Mouse (Mus musculus): ENCODE data around the gene Tenm2. TPM values are rescaled to one million over a fixed set of nuclear protein-coding genes. Genes with fewer than 3 reads are reported as not detected.

Gene Tenm2
- total and polyA plus RNA-seq, 3 experiments: not detected

- H3K9me3 ChIP-seq (replicated peaks; ENCODE audit: insufficient read depth, low read length): no peaks in the 10 kb centered on the region
- no peak for TF ChIP-seq MAFK (IDR thresholded peaks at IDR 0.05; ENCODE audit: borderline replicate concordance, low read depth, low read length)
- TF ChIP-seq ZC3H11A (IDR thresholded peaks at IDR 0.05; ENCODE audit: low read depth, low read length): no peak
- no peak for TF ChIP-seq TBP (IDR thresholded peaks at IDR 0.05; ENCODE audit: low read depth, low read length)
- TF ChIP-seq CHD2 (IDR thresholded peaks at IDR 0.05; ENCODE audit: low read length): no peak
- no peak for TF ChIP-seq SIN3A (IDR thresholded peaks at IDR 0.05; ENCODE audit: low read length)
- H3K4me3 ChIP-seq (ENCODE audit: control insufficient read depth in 1 of 2, insufficient read depth in 1 of 2, low read depth in 2 of 2, low read length in 2 of 2): no peak overlapping the region
- no peak overlapping the region for H3K9ac ChIP-seq (ENCODE audit: control insufficient read depth, low read depth, low read length, poor library complexity, severe bottlenecking)
- no peaks in the 10 kb centered on the region for H3K4me1 ChIP-seq (ENCODE audit: control insufficient read depth in 1 of 2, insufficient read depth in 2 of 2, low read length in 2 of 2)
- DNase-seq (ENCODE audit: low read depth, low spot score): no peak
- H3K79me2 ChIP-seq (ENCODE audit: control insufficient read depth, insufficient read depth, low read length, poor library complexity): no peaks in the 10 kb centered on the region
- H3K36me3 ChIP-seq (ENCODE audit: control insufficient read depth in 1 of 2, insufficient read depth in 2 of 2, low read length in 2 of 2): no peaks in the 10 kb centered on the region
- no peaks in the 10 kb centered on the region for H3K27me3 ChIP-seq (ENCODE audit: control insufficient read depth in 1 of 2, insufficient read depth in 2 of 2, low read length in 2 of 2)
- no peak overlapping the region for H3K27ac ChIP-seq (ENCODE audit: control insufficient read depth, low read depth, low read length)
Measured at GRCm38 (mm10) chr11:36698268-36698667, 537.5 kb downstream of the Tenm2 start.

GRCm38 (mm10) chr11:36697816-36698215 is 537.9 kb downstream of the Tenm2 start:
- Histone ChIP-seq H3K27me3 (ENCODE audit: control insufficient read depth in 1 of 2, insufficient read depth in 2 of 2, low read length in 2 of 2) (no peaks in the 10 kb centered on the region), H3K27ac (ENCODE audit: control insufficient read depth, low read depth, low read length) (no peak overlapping the region), H3K4me3 (ENCODE audit: control insufficient read depth in 1 of 2, insufficient read depth in 1 of 2, low read depth in 2 of 2, low read length in 2 of 2) (no peak overlapping the region), H3K79me2 (ENCODE audit: control insufficient read depth, insufficient read depth, low read length, poor library complexity) (no peaks in the 10 kb centered on the region), H3K9me3 (replicated peaks; ENCODE audit: insufficient read depth, low read length) (no peaks in the 10 kb centered on the region), H3K36me3 (ENCODE audit: control insufficient read depth in 1 of 2, insufficient read depth in 2 of 2, low read length in 2 of 2) (no peaks in the 10 kb centered on the region), H3K4me1 (ENCODE audit: control insufficient read depth in 1 of 2, insufficient read depth in 2 of 2, low read length in 2 of 2) (no peaks in the 10 kb centered on the region), H3K9ac (ENCODE audit: control insufficient read depth, low read depth, low read length, poor library complexity, severe bottlenecking) (no peak overlapping the region)
- no peak for TF ChIP-seq JUND (IDR thresholded peaks at IDR 0.05; ENCODE audit: low read depth, low read length)
- no peak for TF ChIP-seq MXI1 (IDR thresholded peaks at IDR 0.05; ENCODE audit: low read depth, low read length)
- no peak for TF ChIP-seq MAFK (IDR thresholded peaks at IDR 0.05; ENCODE audit: borderline replicate concordance, low read depth, low read length)
- TF ChIP-seq NELFE (IDR thresholded peaks at IDR 0.05; ENCODE audit: low read depth, low read length): no peak
- TF ChIP-seq MEF2A (IDR thresholded peaks at IDR 0.05; ENCODE audit: extremely low read depth, insufficient replicate concordance, low read depth, low read length, poor library complexity, severe bottlenecking): no peak
- no peak for TF ChIP-seq TAL1 (IDR thresholded peaks at IDR 0.05; ENCODE audit: low read length)
- TF ChIP-seq SMC3 (IDR thresholded peaks at IDR 0.05; ENCODE audit: low read depth, low read length): no peak
- no peak for TF ChIP-seq POLR2AphosphoS5 (IDR thresholded peaks at IDR 0.05; ENCODE audit: borderline replicate concordance, low read depth, low read length)
- TF ChIP-seq MAX (IDR thresholded peaks at IDR 0.05; ENCODE audit: low read length): no peak
- no peak for DNase-seq (ENCODE audit: low read depth, low spot score)

- no peak overlapping the region for H3K27ac ChIP-seq (ENCODE audit: control insufficient read depth, low read depth, low read length)
- TF ChIP-seq KAT2A (conservative IDR thresholded peaks at IDR 0.05; ENCODE audit: low read depth, low read length) (no peak), RCOR1 (IDR thresholded peaks at IDR 0.05; ENCODE audit: low read depth, low read length) (no peak), JUND (IDR thresholded peaks at IDR 0.05; ENCODE audit: low read depth, low read length) (no peak), UBTF (IDR thresholded peaks at IDR 0.05; ENCODE audit: borderline replicate concordance, insufficient read depth, low read depth, low read length) (no peak), TBP (IDR thresholded peaks at IDR 0.05; ENCODE audit: low read depth, low read length) (no peak), ZMIZ1 (IDR thresholded peaks at IDR 0.05; ENCODE audit: low read depth, low read length) (no peak)
- DNase-seq (ENCODE audit: low read depth, low spot score): no peak
Measured at GRCm38 (mm10) chr11:36697021-36697639, 538.6 kb downstream of the Tenm2 start.

More at GRCm38 (mm10) chr11:36697021-36697639, 538.6 kb downstream of the Tenm2 start:
- H3K79me2 ChIP-seq (ENCODE audit: control insufficient read depth, insufficient read depth, low read length, poor library complexity): no peaks in the 10 kb centered on the region
- no peaks in the 10 kb centered on the region for H3K4me1 ChIP-seq (ENCODE audit: control insufficient read depth in 1 of 2, insufficient read depth in 2 of 2, low read length in 2 of 2)
- no peaks in the 10 kb centered on the region for H3K36me3 ChIP-seq (ENCODE audit: control insufficient read depth in 1 of 2, insufficient read depth in 2 of 2, low read length in 2 of 2)
- H3K9ac ChIP-seq (ENCODE audit: control insufficient read depth, low read depth, low read length, poor library complexity, severe bottlenecking): no peak overlapping the region
- H3K27me3 ChIP-seq (ENCODE audit: control insufficient read depth in 1 of 2, insufficient read depth in 2 of 2, low read length in 2 of 2): no peaks in the 10 kb centered on the region
- H3K4me3 ChIP-seq (ENCODE audit: control insufficient read depth in 1 of 2, insufficient read depth in 1 of 2, low read depth in 2 of 2, low read length in 2 of 2): no peak overlapping the region
- H3K9me3 ChIP-seq (replicated peaks; ENCODE audit: insufficient read depth, low read length): no peaks in the 10 kb centered on the region

Measured in MEL (cell line).